Mouse (Mus musculus) spleen, adult 2 months (tissue): ENCODE measurements around the gene Elobl.

Experiments used
- CTCF ChIP-seq: fragments of 200-500 bp; IDR thresholded peaks from 2 replicates; pipeline ENCODE4 v1.5.1; 2011; ENCODE audit warnings: mild to moderate bottlenecking, inconsistent platforms; ENCODE audit not compliant: insufficient read depth, insufficient read length, insufficient replicate concordance; ENCODE audit errors: extremely low read depth
- POLR2A ChIP-seq: fragments of 200-500 bp; IDR thresholded peaks from 2 replicates; pipeline ENCODE4 v1.6.1; 2011; ENCODE audit warnings: low read depth, low read length, inconsistent platforms

DNA sequence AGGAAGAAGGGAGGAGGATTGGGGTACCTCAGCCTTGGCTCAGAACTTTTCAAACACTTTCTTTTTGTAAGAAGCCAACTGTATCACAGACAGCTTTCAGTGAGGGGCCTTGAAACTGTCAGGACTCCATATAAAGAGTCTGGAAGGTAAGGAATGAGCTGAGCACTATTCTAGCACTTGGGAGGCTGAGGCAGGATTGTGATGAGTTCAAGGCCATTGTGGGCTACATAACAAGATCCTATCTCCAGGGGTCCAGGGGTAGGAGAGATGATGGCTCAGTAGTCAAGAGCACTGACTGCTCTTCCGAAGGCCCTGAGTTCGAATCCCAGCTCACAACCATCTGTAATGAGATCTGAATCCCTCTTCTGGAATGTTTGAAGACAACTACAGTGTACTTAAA, 15.2 kb downstream of the Elobl start:
- TF ChIP-seq POLR2A: no peak
- no peak for TF ChIP-seq CTCF
